Mouse (Mus musculus) gastrocnemius, adult 18-20 months (tissue): ENCODE measurements around the gene Ptpre. TPM values are rescaled to one million over a fixed set of nuclear protein-coding genes. Genes with fewer than 3 reads are reported as not detected.
"Not testable (repeated sequence)": the region's sequence is repeated elsewhere in the genome, so short reads cannot be mapped to it uniquely, and the experiment has no call there.

Experiments
- DNase-seq: peaks from one replicate; pipeline ENCODE4 v3.0.0; 2021; ENCODE audit warnings: low spot score
- long read RNA-seq, 2 experiments: library from polyadenylated mRNA; stranded (forward); transcript quantifications; one replicate each; pipeline ENCODE4 v2.0.0; 2021
- total RNA-seq, 2 experiments: library from RNA; stranded (reverse); gene quantifications; 2 replicates each; pipeline ENCODE4 v1.2.3; 2021

The Ptpre gene
- 1 to 10 TPM in 1 of 2 experiments, under 1 TPM in 1; 0.84 to 1.5 TPM for total RNA-seq
- long read RNA-seq, experiment 1, full-length matches to known transcripts: 2 of 2 reads
- long read RNA-seq, experiment 1, partial matches to known transcripts: 0 of 2 reads
- long read RNA-seq, experiment 1, other reads (novel, unspliced or antisense): 0 of 2 reads
- long read RNA-seq, experiment 2: 0 reads

DNA sequence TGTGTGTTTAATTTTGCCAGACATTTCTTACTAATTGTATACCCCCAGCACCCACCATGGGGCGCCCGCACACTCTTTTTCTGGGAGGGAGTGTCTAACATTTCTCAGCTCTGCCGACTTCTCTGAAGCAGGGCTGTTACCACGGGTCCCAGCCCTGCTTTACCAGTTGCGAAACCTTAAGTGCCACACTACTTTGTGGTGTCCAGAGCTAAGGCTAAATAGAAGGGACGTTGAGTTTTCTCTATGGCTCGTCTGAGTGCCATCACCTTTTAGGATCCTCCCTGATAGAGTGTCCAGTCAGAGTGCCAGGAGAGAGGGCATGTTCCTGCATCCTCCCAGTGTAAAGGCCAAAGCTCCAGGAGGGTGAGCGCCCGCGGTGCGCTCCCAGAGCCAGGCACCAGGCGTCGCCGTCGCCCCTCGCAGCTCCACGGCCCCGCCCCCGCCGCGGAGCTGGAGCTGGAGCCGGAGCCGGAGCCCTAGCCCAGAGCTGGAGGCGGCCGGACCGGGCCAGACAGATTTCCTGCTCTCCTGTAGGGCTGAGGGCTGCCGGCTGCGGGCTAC, at the start of gene Ptpre:
Ptpre (plus strand) TSS at position 141 of the 561 bp plus-strand sequence.
- peak; percentile 81 for DNase-seq

- DNase-seq: no peak
These were observed 49.0 kb upstream of the Ptpre start for GRCm38 (mm10) chr7:135488214-135488810.

DNA sequence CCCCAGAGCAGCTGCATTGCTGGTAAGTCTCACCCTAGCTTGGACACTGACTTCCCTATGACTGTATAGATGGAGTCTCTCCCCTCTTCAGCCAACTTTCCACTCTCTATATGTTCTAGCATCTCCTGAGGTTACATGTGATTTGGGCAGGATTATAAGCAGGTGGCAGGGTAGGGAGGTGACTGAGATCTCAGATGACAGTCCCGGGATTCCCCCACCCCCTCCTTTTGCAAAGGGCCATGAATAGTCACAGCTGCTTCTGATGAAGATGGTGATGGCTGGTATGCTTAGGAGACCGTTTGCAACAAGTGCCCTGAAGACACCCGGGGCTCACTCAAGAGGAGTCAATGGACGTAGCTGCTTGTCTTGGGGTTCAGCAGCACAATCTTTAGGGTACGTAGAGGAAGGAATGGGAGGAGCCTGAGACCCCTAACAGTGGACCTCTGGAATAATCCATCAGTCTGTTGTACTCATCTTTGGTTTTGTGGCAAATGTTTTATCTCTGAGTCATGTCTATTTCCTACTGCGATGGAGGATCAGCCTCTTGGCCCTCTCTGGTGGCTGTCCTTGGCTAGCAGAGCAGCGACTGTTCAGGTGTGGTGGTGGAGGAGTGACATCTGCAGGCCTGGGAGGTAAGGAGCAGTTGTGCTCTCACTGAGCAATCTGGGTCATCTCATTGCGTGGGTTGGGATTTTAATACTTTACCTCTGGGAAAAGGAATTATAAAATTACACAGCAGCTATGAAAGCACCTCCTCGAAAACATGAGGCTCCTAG, 47.4 kb upstream of the Ptpre start:
- DNase-seq: no peak

DNA sequence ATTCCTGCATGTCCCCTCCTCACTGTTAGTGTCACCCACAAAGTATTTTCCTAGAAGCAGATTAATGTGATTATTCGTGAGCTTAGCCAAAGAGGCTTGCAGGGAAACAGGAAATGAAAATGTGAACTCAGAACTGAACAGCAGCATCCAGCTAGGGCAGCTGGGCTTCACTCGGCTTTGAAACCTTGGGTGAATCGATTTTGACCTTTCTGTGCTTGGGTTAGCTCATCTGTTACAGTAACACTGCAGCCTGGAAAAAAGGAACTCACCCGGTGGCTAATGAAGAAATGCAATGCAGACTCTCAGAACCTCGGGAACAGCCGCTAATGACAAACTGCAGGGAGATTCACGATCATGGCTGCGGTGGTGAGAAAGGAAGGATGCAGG, 46.8 kb upstream of the Ptpre start:
- no peak for DNase-seq

GRCm38 (mm10) chr7:135495303-135495702, 42.0 kb upstream of the Ptpre start:
- no peak for DNase-seq

DNA sequence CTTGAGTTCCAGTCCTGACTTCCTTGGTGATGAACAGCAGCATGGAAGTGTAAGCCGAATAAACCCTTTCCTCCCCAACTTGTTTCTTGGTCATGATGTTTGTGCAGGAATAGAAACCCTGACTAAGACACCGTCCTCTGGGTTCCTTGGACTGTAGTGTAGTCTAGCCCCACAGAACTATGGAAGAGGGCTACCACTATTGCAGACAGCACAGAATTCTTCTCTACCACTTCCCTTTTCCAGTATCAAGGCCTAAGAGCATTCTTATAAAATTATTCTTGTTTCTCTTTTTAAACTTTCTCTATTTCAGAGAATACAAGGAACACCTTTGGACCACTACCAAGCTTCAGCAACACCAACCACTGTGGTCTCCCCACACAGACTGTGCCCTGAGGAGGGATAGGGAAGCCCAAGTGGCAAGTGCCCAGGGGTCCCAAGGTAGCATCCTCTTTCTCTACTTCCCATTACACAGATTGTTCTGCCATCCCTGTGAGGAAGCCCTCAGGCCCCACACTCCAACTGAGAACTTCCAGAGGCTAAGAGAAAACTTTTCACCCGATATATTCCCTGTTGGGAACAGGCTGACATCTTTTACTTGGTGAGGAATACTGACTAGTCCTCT, 38.6 kb upstream of the Ptpre start:
- DNase-seq: no peak

DNA sequence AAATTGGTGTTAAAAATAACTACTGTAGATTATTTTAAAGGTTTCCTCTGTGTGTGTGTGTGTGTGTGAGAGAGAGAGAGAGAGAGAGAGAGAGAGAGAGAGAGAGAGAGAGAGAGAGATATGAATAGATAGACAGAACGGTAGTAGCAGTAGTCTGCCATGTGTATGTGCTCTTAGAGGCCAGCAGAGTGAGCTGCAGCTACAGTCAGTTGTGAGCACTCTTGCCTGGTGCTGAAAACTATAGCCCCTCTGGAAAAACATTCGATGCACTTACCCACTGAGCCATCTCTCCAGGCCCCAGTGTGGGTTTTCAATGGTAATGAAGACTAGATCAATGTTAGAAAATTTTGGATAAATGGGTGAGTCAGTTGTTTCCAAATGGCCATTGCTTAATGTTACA, 37.9 kb upstream of the Ptpre start:
- no peak for DNase-seq

GRCm38 (mm10) chr7:135506506-135506905, 30.8 kb upstream of the Ptpre start:
- not testable (repeated sequence) for DNase-seq

- DNase-seq: no peak
These were observed 28.7 kb upstream of the Ptpre start for GRCm38 (mm10) chr7:135508602-135509001.

- DNase-seq: no peak
These were observed 28.0 kb upstream of the Ptpre start for GRCm38 (mm10) chr7:135509272-135509671.

DNA sequence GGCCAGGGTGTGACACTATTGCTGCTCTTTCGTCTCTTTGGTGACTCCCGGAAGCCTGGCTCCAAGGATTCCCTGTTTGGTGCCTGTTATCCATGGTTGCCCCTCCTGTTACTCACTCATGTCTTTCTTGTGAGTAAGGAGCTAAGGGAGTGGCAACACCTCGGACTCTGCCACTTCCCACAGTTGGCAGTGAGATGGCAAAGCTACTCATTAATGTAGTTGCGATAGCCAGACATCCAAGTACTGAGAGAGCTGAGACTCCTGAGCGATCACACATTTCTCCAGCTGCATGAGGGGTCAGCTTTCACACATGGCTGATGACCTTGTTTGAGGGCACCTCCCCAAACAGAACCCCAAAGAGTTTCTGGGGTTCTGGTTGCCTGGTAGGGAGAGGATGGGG, 26.9 kb upstream of the Ptpre start:
- no peak for DNase-seq

GRCm38 (mm10) chr7:135511723-135512122, 25.6 kb upstream of the Ptpre start:
- DNase-seq: no peak

- DNase-seq: no peak
These were observed 20.1 kb upstream of the Ptpre start for GRCm38 (mm10) chr7:135517191-135517590.

- DNase-seq: no peak
These were observed 17.0 kb upstream of the Ptpre start for GRCm38 (mm10) chr7:135520241-135520640.

GRCm38 (mm10) chr7:135521755-135522512, 15.3 kb upstream of the Ptpre start:
- no peak for DNase-seq

DNA sequence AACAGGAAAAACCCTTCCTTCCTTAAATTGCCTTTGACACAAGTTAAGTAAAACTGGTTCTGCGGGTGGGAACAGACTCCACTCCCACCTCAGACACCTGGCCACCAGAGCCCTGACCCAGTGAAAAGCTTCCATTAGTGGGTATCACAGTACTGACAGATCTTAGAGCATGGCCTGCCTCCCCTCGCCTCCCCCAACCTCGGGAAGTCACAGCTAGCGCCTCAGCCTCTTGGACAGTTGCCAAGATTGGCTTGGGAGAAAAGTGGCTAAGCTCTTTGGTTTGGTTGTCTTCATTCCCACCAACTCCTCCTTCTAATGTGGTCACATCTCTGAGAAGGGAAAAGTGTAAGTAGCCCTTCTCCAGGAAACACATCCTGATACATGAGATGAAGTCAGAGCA, 13.3 kb upstream of the Ptpre start:
- no peak for DNase-seq

GRCm38 (mm10) chr7:135524424-135524967, 12.8 kb upstream of the Ptpre start:
- DNase-seq: no peak

DNA sequence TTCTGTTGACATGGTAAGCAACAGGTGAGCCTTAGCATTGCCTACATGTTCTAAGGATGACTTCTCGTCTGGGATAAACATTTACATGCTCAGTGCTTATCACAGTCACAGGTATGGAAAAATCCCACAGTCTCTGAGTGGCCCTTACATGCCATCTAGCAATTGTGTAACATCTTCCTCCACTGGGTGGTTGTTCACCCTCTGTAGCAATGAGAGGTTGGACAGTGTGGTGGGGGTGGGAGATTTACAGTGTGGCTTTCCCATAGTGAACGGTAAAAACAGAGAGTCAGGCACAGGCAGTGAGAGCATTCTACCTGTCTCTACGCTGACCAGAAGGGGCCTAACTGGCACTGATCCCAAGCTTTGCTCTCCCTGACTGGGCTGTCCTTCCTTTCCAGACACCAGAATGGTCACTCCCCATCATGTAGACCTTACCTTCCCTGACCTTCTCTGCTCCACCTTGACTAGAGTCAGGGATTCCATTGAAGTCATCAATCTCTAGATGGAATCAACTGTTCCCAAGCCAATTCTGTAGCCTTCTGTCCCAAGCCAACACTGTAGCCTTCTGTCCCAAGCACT, 10.6 kb upstream of the Ptpre start:
- DNase-seq: no peak

DNA sequence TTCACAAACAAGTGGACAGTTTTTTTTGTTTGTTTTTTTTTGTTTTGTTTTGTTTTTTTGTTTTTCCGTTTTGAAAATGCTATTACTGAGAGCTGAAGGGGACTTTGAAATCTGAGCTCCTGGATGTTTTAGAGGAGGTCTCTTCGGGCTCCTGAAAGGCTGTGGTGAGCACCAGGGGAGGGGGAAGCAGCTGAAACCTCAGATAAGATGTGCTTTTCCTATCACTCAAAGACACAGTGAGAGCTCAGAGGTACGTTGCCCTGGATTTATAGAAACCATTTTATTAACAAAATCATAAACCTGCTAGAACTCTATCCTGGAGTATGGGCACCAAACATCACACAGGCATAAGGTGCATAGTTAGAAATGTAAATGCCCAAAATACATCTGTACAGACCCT, 10.1 kb upstream of the Ptpre start:
- no peak for DNase-seq

- no peak for DNase-seq
These were observed 8.8 kb upstream of the Ptpre start, which contains the start of gene Clrn3 for GRCm38 (mm10) chr7:135528515-135528914. Clrn3 (minus strand) TSS chr7:135528654.

- no peak for DNase-seq
These were observed 8.2 kb upstream of the Ptpre start for GRCm38 (mm10) chr7:135529068-135529467.
